Mouse (Mus musculus): Measurements from ENCODE around the gene Dact1. TPM values are rescaled to one million over a fixed set of nuclear protein-coding genes. Genes with fewer than 3 reads are reported as not detected.

Gene Dact1
- total RNA-seq (2021): 1 to 10 TPM; 6.6 to 7.4 TPM
- long read RNA-seq, experiment 1, partial matches to known transcripts: 0 of 4 reads
- long read RNA-seq, experiment 1, other reads (novel, unspliced or antisense): 1 of 4 reads
- long read RNA-seq, experiment 2, partial matches to known transcripts: 1 of 10 reads
- long read RNA-seq, experiment 2, other reads (novel, unspliced or antisense): 2 of 10 reads

GRCm38 (mm10) chr12:71309581-71310067 lies at the start of gene Dact1:
Dact1 (plus strand) TSS chr12:71309884.
- intact Hi-C loops (cut with DNase I): loop anchor here (2.0 to 10.0 kb wide), 5 partner anchors 113 to 1365 kb away; no protein-coding TSS in a partner anchor
- peak; percentile 73 to 80 for DNase-seq

GRCm38 (mm10) chr12:71264211-71264610 lies 45.5 kb upstream of the Dact1 start:
- DNase-seq: no peak
- intact Hi-C loops (cut with DNase I): no loop called here

- intact Hi-C loops (cut with DNase I): no loop called here
- no peak for DNase-seq
Measured at GRCm38 (mm10) chr12:71269367-71269766, 40.3 kb upstream of the Dact1 start.

- intact Hi-C loops (cut with DNase I): no loop called here
- no peak for DNase-seq
Measured at GRCm38 (mm10) chr12:71271131-71271530, 38.6 kb upstream of the Dact1 start.

- intact Hi-C loops (cut with DNase I): no loop called here
- DNase-seq: no peak
Measured at GRCm38 (mm10) chr12:71274519-71275237, 35.0 kb upstream of the Dact1 start.

- no peak for DNase-seq
- intact Hi-C loops (cut with DNase I): no loop called here
Measured at GRCm38 (mm10) chr12:71275906-71276595, 33.6 kb upstream of the Dact1 start.

GRCm38 (mm10) chr12:71279521-71280262 lies 30.0 kb upstream of the Dact1 start:
- DNase-seq: peak; percentile 4 to 8
- intact Hi-C loops (cut with DNase I): no loop called here

- intact Hi-C loops (cut with DNase I): no loop called here
- no peak for DNase-seq
Measured at GRCm38 (mm10) chr12:71281201-71281768, 28.4 kb upstream of the Dact1 start.

- intact Hi-C loops (cut with DNase I): no loop called here
- no peak for DNase-seq
Measured at GRCm38 (mm10) chr12:71285399-71285798, 24.3 kb upstream of the Dact1 start.

GRCm38 (mm10) chr12:71290460-71290859 lies 19.2 kb upstream of the Dact1 start:
- no peak for DNase-seq
- intact Hi-C loops (cut with DNase I): no loop called here

GRCm38 (mm10) chr12:71293960-71294942 lies 15.4 kb upstream of the Dact1 start:
- no peak for DNase-seq
- intact Hi-C loops (cut with DNase I): no loop called here

- intact Hi-C loops (cut with DNase I): no loop called here
- no peak for DNase-seq
Measured at GRCm38 (mm10) chr12:71296849-71297535, 12.7 kb upstream of the Dact1 start.

GRCm38 (mm10) chr12:71310068-71310931 lies 616 bp downstream of the Dact1 start:
- intact Hi-C loops (cut with DNase I): loop anchor here (2.0 to 10.0 kb wide), 4 partner anchors 113 to 265 kb away; no protein-coding TSS in a partner anchor

GRCm38 (mm10) chr12:71311237-71311887 lies 1.7 kb downstream of the Dact1 start:
- intact Hi-C loops (cut with DNase I): loop anchor here (1.0 to 10.0 kb wide), 5 partner anchors 115 to 396 kb away; no protein-coding TSS in a partner anchor
- peak; percentile 54 to 60 for DNase-seq

More at GRCm38 (mm10) chr12:71310068-71310931, 616 bp downstream of the Dact1 start:
- DNase-seq: peak; percentile 10 to 32

GRCm38 (mm10) chr12:71318239-71318638 lies 8.6 kb downstream of the Dact1 start:
- DNase-seq: no peak
- intact Hi-C loops (cut with DNase I): loop anchor here (10.0 kb wide), 1 partner anchor 257 kb away; no protein-coding TSS in a partner anchor

GRCm38 (mm10) chr12:71319536-71319935 lies 9.9 kb downstream of the Dact1 start:
- intact Hi-C loops (cut with DNase I): loop anchor here (10.0 kb wide), 1 partner anchor 255 kb away; no protein-coding TSS in a partner anchor
- DNase-seq: no peak

- DNase-seq: no peak
- intact Hi-C loops (cut with DNase I): no loop called here
Measured at GRCm38 (mm10) chr12:71332646-71333045, 23.0 kb downstream of the Dact1 start.
